In the genomic region with DNA sequence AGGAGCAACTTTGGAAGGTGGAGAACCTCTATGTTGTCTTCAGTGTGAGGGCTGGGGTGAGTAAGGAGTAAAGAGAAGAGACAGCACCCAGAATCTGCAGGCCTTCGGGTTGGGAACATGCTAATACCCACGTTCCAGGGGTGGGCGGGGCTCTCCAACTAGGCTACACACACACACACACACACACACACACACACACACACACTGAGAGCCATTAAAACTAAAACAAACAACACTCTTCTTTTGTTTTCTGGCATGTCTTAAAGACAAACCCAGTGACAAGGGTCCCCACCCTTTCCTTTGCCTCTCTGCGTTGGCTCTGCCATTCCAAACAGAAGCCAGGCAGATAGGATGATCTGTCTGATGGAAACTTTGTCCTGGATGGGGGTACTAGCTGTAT, we compare ENCODE assay signal across 8 mouse cellular contexts. TPM values are rescaled to one million over a fixed set of nuclear protein-coding genes. Genes with fewer than 3 reads are reported as not detected.
DNase-seq lines count a peak whose midpoint lies in the region; ATAC-seq lines count a peak whose summit lies in the region.

No protein-coding gene starts in this region.

- WGBS in hindbrain, embryonic 16.5 days = 69% methylated on average over 4 of the region's 4 CpGs
- WGBS in liver, embryonic 15.5 days (ENCODE audit: insufficient replicate concordance) = 67% methylated on average over 3 of the region's 4 CpGs
- 64% methylated on average over 4 of the region's 4 CpGs for WGBS in stomach, embryonic 16.5 days

- H3K27ac ChIP-seq in hindbrain, embryonic 16.5 days (ENCODE audit: low read depth, low read length) = no peak overlapping the region
- H3K27ac ChIP-seq in liver, embryonic 15.5 days (replicated peaks) = no peak overlapping the region
- H3K27ac ChIP-seq in stomach, embryonic 16.5 days (ENCODE audit: low read length) = no peak overlapping the region

- ATAC-seq in megakaryocyte, adult 5-6 weeks (ENCODE audit: poor library complexity, severe bottlenecking) = no peak
- ATAC-seq in hindbrain, embryonic 16.5 days = no peak
- no peak for ATAC-seq in liver, embryonic 15.5 days (ENCODE audit: insufficient read depth)
- ATAC-seq in stomach, embryonic 16.5 days (ENCODE audit: insufficient read depth, low FRiP score) = no peak

- DNase-seq in cerebellum, postnatal 36 days = no peak
- no peak for DNase-seq in cerebellum, adult 11 months
- DNase-seq in adipocyte (ENCODE audit: low spot score) = no peak

- H3K4me1 ChIP-seq in megakaryocyte, embryonic 14.5 days = peaks cover 33% of the 10 kb centered on the region
- peaks cover 18% of the 10 kb centered on the region for H3K4me1 ChIP-seq in hindbrain, embryonic 16.5 days (ENCODE audit: control insufficient read depth, insufficient read depth, low read depth, low read length)
- H3K4me1 ChIP-seq in liver, embryonic 15.5 days (replicated peaks) = peaks cover 19% of the 10 kb centered on the region
- peaks cover 13% of the 10 kb centered on the region for H3K4me1 ChIP-seq in stomach, embryonic 16.5 days (ENCODE audit: control insufficient read depth, insufficient read depth, low read length)

- H3K9me3 ChIP-seq in megakaryocyte, embryonic 14.5 days = peaks cover 9% of the 10 kb centered on the region
- H3K9me3 ChIP-seq in hindbrain, embryonic 16.5 days (ENCODE audit: control insufficient read depth, low read length) = no peaks in the 10 kb centered on the region
- no peaks in the 10 kb centered on the region for H3K9me3 ChIP-seq in liver, embryonic 15.5 days (replicated peaks)
- H3K9me3 ChIP-seq in stomach, embryonic 16.5 days (replicated peaks; ENCODE audit: control insufficient read depth, low read length) = no peaks in the 10 kb centered on the region

- H3K36me3 ChIP-seq in megakaryocyte, embryonic 14.5 days (replicated peaks; ENCODE audit: low read length) = peaks cover 18% of the 10 kb centered on the region
- no peaks in the 10 kb centered on the region for H3K36me3 ChIP-seq in hindbrain, embryonic 16.5 days (ENCODE audit: control insufficient read depth, insufficient read depth, low read length)
- H3K36me3 ChIP-seq in liver, embryonic 15.5 days (replicated peaks) = no peaks in the 10 kb centered on the region
- no peaks in the 10 kb centered on the region for H3K36me3 ChIP-seq in stomach, embryonic 16.5 days (ENCODE audit: control insufficient read depth, insufficient read depth, low read length)

- H3K4me2 ChIP-seq in hindbrain, embryonic 16.5 days (ENCODE audit: low read length) = peak overlapping the region; percentile 98
- 0 out of 2 replicates have a peak overlapping the region, but pooled peaks have one; percentile 99 for H3K4me2 ChIP-seq in liver, embryonic 15.5 days
- H3K4me2 ChIP-seq in stomach, embryonic 16.5 days (ENCODE audit: low read depth, low read length) = peak overlapping the region; percentile 97

- H3K9ac ChIP-seq in hindbrain, embryonic 16.5 days (ENCODE audit: low read depth, low read length) = no peak overlapping the region
- H3K9ac ChIP-seq in liver, embryonic 15.5 days = no peak overlapping the region
- H3K9ac ChIP-seq in stomach, embryonic 16.5 days (ENCODE audit: low read length) = no peak overlapping the region

- H3K4me3 ChIP-seq in megakaryocyte, embryonic 14.5 days (replicated peaks) = peak overlapping the region; percentile 95
- H3K4me3 ChIP-seq in hindbrain, embryonic 16.5 days (ENCODE audit: low read length) = peak overlapping the region; percentile 71; the same call in 1 of the 2 replicates
- H3K4me3 ChIP-seq in liver, embryonic 15.5 days (replicated peaks) = no peak overlapping the region
- H3K4me3 ChIP-seq in stomach, embryonic 16.5 days (replicated peaks; ENCODE audit: low read length) = peak overlapping the region; percentile 58; the same call in 1 of the 2 replicates

- H3K27me3 ChIP-seq in megakaryocyte, embryonic 14.5 days (replicated peaks) = peaks cover 89% of the 10 kb centered on the region
- no peaks in the 10 kb centered on the region for H3K27me3 ChIP-seq in hindbrain, embryonic 16.5 days (replicated peaks; ENCODE audit: control insufficient read depth, insufficient read depth, low read length)
- peaks cover 73% of the 10 kb centered on the region for H3K27me3 ChIP-seq in liver, embryonic 15.5 days
- H3K27me3 ChIP-seq in stomach, embryonic 16.5 days (ENCODE audit: control insufficient read depth, insufficient read depth, low read length) = no peaks in the 10 kb centered on the region

RNA-seq across cellular contexts. Expression of a gene that starts 2.0 kb away (rescaled TPM):
- polyA plus RNA-seq in megakaryocyte, embryonic 14.5 days (2012; ENCODE audit: insufficient read depth, low replicate concordance) = 8.8 and 11.6 TPM in 2 replicates
- 0.20 TPM in 1 of 2 replicates, not detected in the other for total RNA-seq in megakaryocyte, adult 5-6 weeks (2015)
- 0.12 TPM in 1 of 2 replicates, not detected in the other for total RNA-seq in megakaryocyte, adult 5-6 weeks (2017)
- polyA plus RNA-seq in hindbrain, embryonic 16.5 days (2015; fragmentation: Nextera tagmentation; extraction: Ambion mirVana) = 15.7 and 24.2 TPM in 2 replicates
- polyA plus RNA-seq in liver, embryonic 15.5 days (2015; fragmentation: Nextera tagmentation; extraction: Ambion mirVana) = 2.7 TPM in 2 replicates
- 15.3 and 17.0 TPM in 2 replicates for polyA plus RNA-seq in stomach, embryonic 16.5 days (2015; fragmentation: Nextera tagmentation; extraction: Ambion mirVana)
